Mouse (Mus musculus): ENCODE measurements at regions not wholly inside any gene's neighbourhood (a gene's known extent, or its start where the extent isn't known, plus 50 kb on each side); places are given as distances from the start of the nearest gene placed in this dataset.

GRCm38 (mm10) chr9:113488651-113489050 lies 219.4 kb downstream of the Pdcd6ip start:
- no peak for DNase-seq

GRCm38 (mm10) chr9:113486494-113487081 lies 221.5 kb downstream of the Pdcd6ip start:
- no peak for DNase-seq

- DNase-seq, result no peak
Measured at GRCm38 (mm10) chr9:113479897-113480296, 228.2 kb downstream of the Pdcd6ip start.

GRCm38 (mm10) chr9:113478761-113479265 lies 229.2 kb downstream of the Pdcd6ip start:
- DNase-seq, result no peak

GRCm38 (mm10) chr9:113471781-113472180 lies 236.3 kb downstream of the Pdcd6ip start:
- no peak for DNase-seq

GRCm38 (mm10) chr9:113462888-113463287 lies 245.2 kb downstream of the Pdcd6ip start:
- no peak for DNase-seq

GRCm38 (mm10) chr9:113462267-113462887 lies 245.7 kb downstream of the Pdcd6ip start:
- DNase-seq, result no peak

- no peak for DNase-seq
Measured at GRCm38 (mm10) chr9:113459885-113460284, 248.2 kb downstream of the Pdcd6ip start.

- DNase-seq, result no peak
Measured at GRCm38 (mm10) chr9:113459221-113459620, 248.8 kb downstream of the Pdcd6ip start.

- DNase-seq, result no peak
Measured at GRCm38 (mm10) chr9:113458741-113459154, 249.3 kb downstream of the Pdcd6ip start.

- DNase-seq, result no peak
Measured at GRCm38 (mm10) chr9:113457169-113457850, 250.7 kb downstream of the Pdcd6ip start.

GRCm38 (mm10) chr9:113455577-113455976 lies 252.5 kb downstream of the Pdcd6ip start:
- DNase-seq, result no peak

GRCm38 (mm10) chr9:113453231-113453630 lies 254.8 kb downstream of the Pdcd6ip start:
- no peak for DNase-seq

- DNase-seq, result peak; percentile 89
Measured at GRCm38 (mm10) chr9:113441770-113442411, 266.2 kb downstream of the Pdcd6ip start.

- DNase-seq, result no peak
Measured at GRCm38 (mm10) chr9:113438394-113438793, 269.7 kb downstream of the Pdcd6ip start.

GRCm38 (mm10) chr9:113435921-113436320 lies 272.1 kb downstream of the Pdcd6ip start:
- DNase-seq, result peak; percentile 36

- no peak for DNase-seq
Measured at GRCm38 (mm10) chr9:113433424-113433823, 274.6 kb downstream of the Pdcd6ip start.

- no peak for DNase-seq
Measured at GRCm38 (mm10) chr9:113432601-113433179, 275.4 kb downstream of the Pdcd6ip start.

GRCm38 (mm10) chr9:113430411-113430810 lies 277.6 kb downstream of the Pdcd6ip start:
- no peak for DNase-seq

GRCm38 (mm10) chr9:113427281-113427680 lies 280.8 kb downstream of the Pdcd6ip start:
- DNase-seq, result no peak

GRCm38 (mm10) chr9:113426324-113426723 lies 281.7 kb downstream of the Pdcd6ip start:
- DNase-seq, result no peak

GRCm38 (mm10) chr9:113421645-113422044 lies 286.4 kb downstream of the Pdcd6ip start:
- DNase-seq, result peak; percentile 23

- DNase-seq, result no peak
Measured at GRCm38 (mm10) chr9:113421121-113421520, 286.9 kb downstream of the Pdcd6ip start.
